In the genomic region with DNA sequence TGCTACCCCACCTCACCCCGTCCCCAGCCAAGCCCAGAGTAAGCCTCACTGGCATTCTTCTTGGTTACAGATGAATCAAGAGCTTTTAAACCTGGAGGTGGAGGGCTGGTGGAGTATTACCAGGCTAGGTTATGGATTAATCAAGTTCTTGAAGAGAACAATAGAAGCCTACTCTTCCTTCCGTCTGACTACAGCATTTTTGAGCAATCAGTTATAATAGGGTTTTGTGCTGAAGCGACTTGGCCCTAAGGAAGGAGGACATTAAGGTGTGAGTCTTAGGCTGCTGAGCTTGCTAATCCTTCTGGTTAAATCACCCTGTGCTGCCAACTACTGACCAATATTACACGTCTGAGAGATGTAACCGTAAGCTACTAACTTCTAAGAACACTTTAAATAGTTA, we compare ENCODE assay signal across 8 mouse cellular contexts. TPM values are rescaled to one million over a fixed set of nuclear protein-coding genes. Genes with fewer than 3 reads are reported as not detected.
DNase-seq lines count a peak whose midpoint lies in the region; ATAC-seq lines count a peak whose summit lies in the region.
"Had no signal": no experiment of that assay in that cellular context is flagged by ENCODE, and none has a peak within 500 bp of the region (broad histone marks: within the 10 kb centered on the region; RNA-seq: fewer than 3 reads in every experiment).

No protein-coding gene starts in this region.

- no peaks in the 10 kb centered on the region for H3K27me3 ChIP-seq in neural tube, embryonic 11.5 days (ENCODE audit: control insufficient read depth, insufficient read depth, low read length)
- H3K27me3 ChIP-seq in forebrain, embryonic 15.5 days = peaks cover 14% of the 10 kb centered on the region; the same call in 1 of the 2 replicates
- 0 out of 2 replicates have a peak, but pooled peaks cover 12% of the 10 kb centered on the region for H3K27me3 ChIP-seq in limb, embryonic 15.5 days

- no peak overlapping the region for H3K27ac ChIP-seq in neural tube, embryonic 11.5 days (ENCODE audit: low read depth, low read length)
- H3K27ac ChIP-seq in forebrain, embryonic 15.5 days (replicated peaks) = peak overlapping the region; percentile 53; the same call in 1 of the 2 replicates
- H3K27ac ChIP-seq in limb, embryonic 15.5 days = no peak overlapping the region

- peak; percentile 28 for DNase-seq in neural tube, embryonic 11.5 days (ENCODE audit: low spot score)
- no peak for DNase-seq in neural tube, embryonic 10.5 days (ENCODE audit: extremely low spot score, low spot score)
- DNase-seq in spleen, postnatal 4 days (ENCODE audit: low spot score in 2 of 2) = no peak
- no peak for DNase-seq in left cerebral cortex, postnatal 14 days (ENCODE audit: low spot score in 2 of 2)
- DNase-seq in urinary bladder, postnatal 14 days (ENCODE audit: low spot score) = no peak
- DNase-seq: lung, postnatal 14 days had no signal

- peak overlapping the region; percentile 46 for H3K4me3 ChIP-seq in neural tube, embryonic 11.5 days (ENCODE audit: low read depth, low read length)
- H3K4me3 ChIP-seq in forebrain, embryonic 15.5 days = peak overlapping the region; percentile 56
- H3K4me3 ChIP-seq in limb, embryonic 15.5 days = peak overlapping the region; percentile 40

- no peak overlapping the region for H3K9ac ChIP-seq in neural tube, embryonic 11.5 days (ENCODE audit: low read length)
- H3K9ac ChIP-seq in forebrain, embryonic 15.5 days (replicated peaks) = peak overlapping the region; percentile 41
- H3K9ac ChIP-seq in limb, embryonic 15.5 days = no peak overlapping the region

- peak; percentile 29; the same call in 1 of the 2 replicates for ATAC-seq in neural tube, embryonic 11.5 days (ENCODE audit: insufficient read depth, low FRiP score, low TSS enrichment)
- ATAC-seq in forebrain, embryonic 15.5 days (replicated peaks) = peak; percentile 17; the same call in 1 of the 2 replicates
- ATAC-seq in limb, embryonic 15.5 days (ENCODE audit: insufficient number of reproducible peaks, low FRiP score, low TSS enrichment, low read depth) = no peak

- no peaks in the 10 kb centered on the region for H3K36me3 ChIP-seq in neural tube, embryonic 11.5 days (ENCODE audit: control insufficient read depth, insufficient read depth, low read length)
- H3K36me3 ChIP-seq in forebrain, embryonic 15.5 days = no peaks in the 10 kb centered on the region
- H3K36me3 ChIP-seq in limb, embryonic 15.5 days = no peaks in the 10 kb centered on the region

- intact Hi-C loops in left cerebral cortex, postnatal 14 days (cut with DNase I) = loop anchor here (5.0 to 10.0 kb wide), 2 partner anchors 67 to 455 kb away; a partner anchor contains a TSS

- H3K4me1 ChIP-seq in neural tube, embryonic 11.5 days (ENCODE audit: control insufficient read depth, insufficient read depth, low read length) = no peaks in the 10 kb centered on the region
- peaks cover 15% of the 10 kb centered on the region; the same call in 1 of the 2 replicates for H3K4me1 ChIP-seq in forebrain, embryonic 15.5 days
- peaks cover 6% of the 10 kb centered on the region; the same call in 1 of the 2 replicates for H3K4me1 ChIP-seq in limb, embryonic 15.5 days

- peak overlapping the region; percentile 62 for H3K4me2 ChIP-seq in neural tube, embryonic 11.5 days (ENCODE audit: low read depth)
- H3K4me2 ChIP-seq in forebrain, embryonic 15.5 days (replicated peaks) = peak overlapping the region; percentile 50
- peak overlapping the region; percentile 48 for H3K4me2 ChIP-seq in limb, embryonic 15.5 days

- no peaks in the 10 kb centered on the region for H3K9me3 ChIP-seq in neural tube, embryonic 11.5 days (ENCODE audit: control insufficient read depth, low read length)
- no peaks in the 10 kb centered on the region for H3K9me3 ChIP-seq in forebrain, embryonic 15.5 days
- H3K9me3 ChIP-seq in limb, embryonic 15.5 days = no peaks in the 10 kb centered on the region

- 17% methylated on average over 5 of the region's 5 CpGs for WGBS in neural tube, embryonic 11.5 days
- 15% methylated on average over 5 of the region's 5 CpGs for whole genome bisulfite sequencing in forebrain, embryonic 15.5 days
- 20% methylated on average over 5 of the region's 5 CpGs for WGBS in limb, embryonic 15.5 days

RNA-seq across cellular contexts. Expression of a gene that starts 32.2 kb away (rescaled TPM):
- polyA plus RNA-seq in neural tube, embryonic 11.5 days (2014; fragmentation: Nextera tagmentation; extraction: Ambion mirVana) = not detected in 2 replicates
- polyA plus RNA-seq in forebrain, embryonic 15.5 days (2015; fragmentation: Nextera tagmentation; extraction: Ambion mirVana) = not detected in 2 replicates
- polyA plus RNA-seq in limb, embryonic 15.5 days (2015; fragmentation: Nextera tagmentation; extraction: Ambion mirVana) = not detected in 2 replicates
- total RNA-seq in left cerebral cortex, postnatal 14 days (2021) = not detected

RNA-seq across cellular contexts. Expression of a gene that starts 51.6 kb away (rescaled TPM):
- polyA plus RNA-seq in neural tube, embryonic 11.5 days (2014; fragmentation: Nextera tagmentation; extraction: Ambion mirVana) = 0.30 TPM in 1 of 2 replicates, not detected in the other
- polyA plus RNA-seq in forebrain, embryonic 15.5 days (2015; fragmentation: Nextera tagmentation; extraction: Ambion mirVana) = not detected in 2 replicates
- 0.23 TPM in 1 of 2 replicates, not detected in the other for polyA plus RNA-seq in limb, embryonic 15.5 days (2015; fragmentation: Nextera tagmentation; extraction: Ambion mirVana)
- total RNA-seq in left cerebral cortex, postnatal 14 days (2021) = under 1 TPM in 1 of 2 experiments, not detected in 1; 0.30 TPM
